Mouse (Mus musculus) hindbrain, embryonic 16.5 days (tissue): ENCODE results near the gene Numa1. TPM values are rescaled to one million over a fixed set of nuclear protein-coding genes. Genes with fewer than 3 reads are reported as not detected.

Experiments used
- ATAC-seq: fragments of 200-750 bp; cut with Nextera tagmentation; 2 replicates; pipeline ENCODE4 v1.8.0; 2017; ENCODE audit warnings: moderate TSS enrichment, moderate library complexity
- H3K27ac ChIP-seq: fragments of 300-500 bp; sonication (generic); 2 replicates; pipeline ENCODE4 v1.5.1; 2014; ENCODE audit warnings: low read depth, mild to moderate bottlenecking, control low read depth, low read length, moderate library complexity
- H3K27me3 ChIP-seq: fragments of 300-500 bp; sonication (generic); replicated peaks from 2 replicates; pipeline ENCODE4 v1.6.1; 2014; ENCODE audit warnings: low read length; ENCODE audit not compliant: control insufficient read depth, insufficient read depth
- H3K36me3 ChIP-seq: fragments of 300-500 bp; sonication (generic); 2 replicates; pipeline ENCODE4 v1.6.1; 2014; ENCODE audit warnings: mild to moderate bottlenecking, low read length, moderate library complexity, mixed read lengths; ENCODE audit not compliant: control insufficient read depth, insufficient read depth
- H3K4me1 ChIP-seq: fragments of 300-500 bp; sonication (generic); 2 replicates; pipeline ENCODE4 v1.6.1; 2014; ENCODE audit warnings: low read depth, low read length; ENCODE audit not compliant: control insufficient read depth, insufficient read depth
- H3K4me2 ChIP-seq: fragments of 300-500 bp; sonication (generic); 2 replicates; pipeline ENCODE4 v1.6.1; 2014; ENCODE audit warnings: mild to moderate bottlenecking, low read length, control low read depth, moderate library complexity
- H3K4me3 ChIP-seq: fragments of 300-500 bp; sonication (generic); 2 replicates; pipeline ENCODE4 v1.5.1; 2014; ENCODE audit warnings: mild to moderate bottlenecking, low read length, control low read depth, moderate library complexity
- H3K9ac ChIP-seq: fragments of 300-500 bp; sonication (generic); 2 replicates; pipeline ENCODE4 v1.6.1; 2014; ENCODE audit warnings: low read depth, mild to moderate bottlenecking, control low read depth, low read length, moderate library complexity
- H3K9me3 ChIP-seq: fragments of 300-500 bp; sonication (generic); 2 replicates; pipeline ENCODE4 v1.6.1; 2014; ENCODE audit warnings: mild to moderate bottlenecking, low read length, moderate library complexity; ENCODE audit not compliant: control insufficient read depth
- WGBS: fragments of 180-500 bp; shearing (Covaris S2); extraction: QIAGEN DNeasy Blood & Tissue Kit; methylation state at CpG from one replicate; pipeline ENCODE4 v1.1.7; 2014; 5-methylcytosine and 5-hydroxymethylcytosine counted together
- polyA plus RNA-seq: library from polyadenylated mRNA; unstranded; fragments of >200 nt; fragmentation: Nextera tagmentation; extraction: Ambion mirVana; gene quantifications from 2 replicates; pipeline ENCODE4 v1.2.1, GENCODE M21; 2015

The Numa1 gene
- polyA plus RNA-seq, result 32.7 and 38.9 TPM in 2 replicates

DNA sequence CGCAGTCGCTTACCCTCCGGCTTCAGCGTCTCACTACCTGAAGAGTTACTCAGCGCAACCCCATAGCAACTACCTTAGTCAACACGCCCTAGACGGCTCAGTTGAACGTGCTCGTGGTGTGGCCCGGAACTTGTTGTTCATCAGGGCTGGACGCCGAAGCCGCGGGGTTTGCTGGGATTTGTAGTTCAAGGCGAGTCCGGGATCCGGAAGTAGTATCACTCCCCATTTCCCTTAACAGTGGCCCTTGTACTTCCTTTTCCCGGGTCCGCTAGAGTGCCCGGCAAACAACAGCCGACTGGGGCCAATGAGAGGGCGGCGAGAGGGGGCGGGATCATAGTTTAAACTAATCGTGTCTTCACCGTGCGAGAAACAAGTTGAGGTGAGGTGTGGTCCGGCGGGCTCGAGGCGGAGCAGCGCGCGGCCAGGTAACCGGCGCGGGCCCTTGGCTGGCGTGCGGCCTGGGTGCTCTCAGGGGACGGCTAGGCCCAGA, at the start of gene Numa1, which contains the start of gene Lrrc51:
Gene Numa1, plus strand, starts transcription at position 361 of the 490 bp plus-strand sequence.
Gene Lrrc51, minus strand, starts transcription at position 145 of the 490 bp plus-strand sequence.
- no peaks in the 10 kb centered on the region for H3K9me3 ChIP-seq
- H3K4me1 ChIP-seq, result peaks cover 22% of the 10 kb centered on the region
- peak within 1 kb of the TSS; percentile 72 for H3K9ac ChIP-seq
- peak within 1 kb of the TSS; percentile 75 for H3K4me2 ChIP-seq
- H3K27me3 ChIP-seq, result no peaks in the 10 kb centered on the region
- peak; percentile 99 for ATAC-seq
- under 1% methylated on average over 40 of the region's 40 CpGs for WGBS
- peak within 1 kb of the TSS; percentile 78 for H3K27ac ChIP-seq
- peak within 1 kb of the TSS; percentile 71 for H3K4me3 ChIP-seq
- no peaks in the 10 kb centered on the region for H3K36me3 ChIP-seq

GRCm38 (mm10) chr7:101884160-101884559, 49.8 kb upstream of the Numa1 start:
- Histone ChIP-seq H3K4me1 (no peaks in the 10 kb centered on the region), H3K27me3 (no peaks in the 10 kb centered on the region), H3K4me2 (no peak overlapping the region), H3K27ac (no peak overlapping the region), H3K4me3 (no peak overlapping the region), H3K9ac (no peak overlapping the region), H3K9me3 (no peaks in the 10 kb centered on the region), H3K36me3 (no peaks in the 10 kb centered on the region)
- WGBS, result 93% methylated on average over 4 of the region's 4 CpGs
- no peak for ATAC-seq

GRCm38 (mm10) chr7:101886274-101886673, 47.6 kb upstream of the Numa1 start:
- H3K36me3 ChIP-seq, result no peaks in the 10 kb centered on the region
- no peak overlapping the region for H3K4me3 ChIP-seq
- H3K9ac ChIP-seq, result no peak overlapping the region
- H3K4me2 ChIP-seq, result no peak overlapping the region
- no peaks in the 10 kb centered on the region for H3K4me1 ChIP-seq
- no peak for ATAC-seq
- 90% methylated on average over 6 of the region's 6 CpGs for WGBS
- H3K27me3 ChIP-seq, result no peaks in the 10 kb centered on the region
- no peak overlapping the region for H3K27ac ChIP-seq
- no peaks in the 10 kb centered on the region for H3K9me3 ChIP-seq

- 86% methylated on average over 4 of the region's 4 CpGs for WGBS
- no peak overlapping the region for H3K4me2 ChIP-seq
- no peak overlapping the region for H3K4me3 ChIP-seq
Measured at GRCm38 (mm10) chr7:101888460-101888859, 45.5 kb upstream of the Numa1 start.

DNA sequence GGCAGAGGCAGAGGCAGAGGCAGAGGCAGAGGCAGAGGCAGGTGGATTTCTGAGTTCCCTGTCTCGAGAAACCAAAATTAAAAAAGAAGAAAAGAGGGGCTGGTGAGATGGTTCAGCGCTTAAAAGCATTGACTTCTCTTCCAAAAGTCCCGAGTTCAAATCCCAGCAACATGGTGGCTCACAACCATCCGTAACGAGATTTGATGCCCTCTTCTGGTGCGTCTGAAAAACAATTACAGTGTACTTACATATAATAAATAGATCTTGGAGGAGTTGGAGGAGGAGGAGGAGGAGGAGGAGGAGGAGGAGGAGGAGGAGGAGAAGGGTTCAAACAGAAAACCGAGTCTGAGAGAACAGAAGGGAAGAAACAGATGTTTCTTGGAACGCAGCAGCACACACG, 38.2 kb upstream of the Numa1 start:
- Histone ChIP-seq H3K27me3 (no peaks in the 10 kb centered on the region), H3K4me1 (no peaks in the 10 kb centered on the region), H3K9ac (peak overlapping the region; percentile 72), H3K27ac (peak overlapping the region; percentile 84; the same call in 1 of the 2 replicates), H3K36me3 (no peaks in the 10 kb centered on the region), H3K4me2 (peak overlapping the region; percentile 50), H3K9me3 (no peaks in the 10 kb centered on the region), H3K4me3 (peak overlapping the region; percentile 66)
- 31% methylated on average over 9 of the region's 9 CpGs for WGBS
- ATAC-seq, result no peak

More at GRCm38 (mm10) chr7:101888460-101888859, 45.5 kb upstream of the Numa1 start:
- Histone ChIP-seq H3K9ac (no peak overlapping the region), H3K27me3 (no peaks in the 10 kb centered on the region), H3K9me3 (no peaks in the 10 kb centered on the region), H3K36me3 (no peaks in the 10 kb centered on the region), H3K4me1 (no peaks in the 10 kb centered on the region), H3K27ac (no peak overlapping the region)
- ATAC-seq, result no peak

DNA sequence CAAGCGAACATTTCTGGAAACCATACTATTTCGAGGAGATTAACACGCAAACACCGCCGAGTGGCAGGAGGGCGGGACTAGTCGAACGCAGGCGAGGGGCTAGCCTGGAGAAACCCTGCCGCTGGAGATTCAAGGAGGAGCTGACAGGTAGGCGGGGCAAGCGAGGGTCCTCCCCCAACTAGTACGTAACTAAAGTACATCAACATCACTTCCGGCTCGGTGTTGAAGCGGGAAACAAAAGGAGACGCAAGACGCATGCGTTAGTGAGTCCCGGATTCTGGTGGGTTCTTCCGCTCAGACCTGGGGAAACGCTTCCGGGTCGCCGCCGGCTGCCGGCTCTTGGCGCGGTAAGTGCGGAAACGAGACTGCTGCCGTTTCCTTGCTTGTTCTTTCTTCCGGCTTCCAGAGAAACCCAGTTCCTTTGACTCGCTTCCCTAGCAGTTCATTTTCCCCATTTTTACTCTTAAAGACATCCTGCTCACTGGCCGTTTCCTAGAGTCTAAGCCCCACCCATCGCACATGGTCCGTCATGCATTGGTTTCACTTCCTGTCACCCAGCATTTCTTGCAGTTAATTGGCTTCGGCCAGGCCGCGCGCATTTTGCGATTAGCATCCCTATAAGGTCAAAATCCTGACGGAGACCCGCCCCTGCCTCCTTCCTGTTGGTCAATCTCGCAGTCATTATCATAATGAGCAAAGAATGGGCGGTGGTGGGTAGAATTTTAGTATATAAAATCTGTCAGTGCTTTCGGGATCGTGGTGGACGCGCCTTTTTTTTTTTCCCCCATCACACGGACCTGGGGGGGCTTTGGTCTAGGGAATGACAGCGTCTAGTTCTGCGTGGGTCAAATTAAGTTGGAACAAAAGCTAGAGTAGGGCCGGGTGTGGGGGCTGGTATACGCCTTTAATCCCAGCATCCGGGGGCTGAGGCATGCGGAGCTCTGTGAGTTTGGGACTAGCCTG, 37.5 kb upstream of the Numa1 start:
- H3K27me3 ChIP-seq, result no peaks in the 10 kb centered on the region
- no peaks in the 10 kb centered on the region for H3K36me3 ChIP-seq
- H3K4me2 ChIP-seq, result peak overlapping the region; percentile 62
- peak overlapping the region; percentile 90 for H3K27ac ChIP-seq
- peak overlapping the region; percentile 66 for H3K4me3 ChIP-seq
- ATAC-seq, result peak; percentile 99
- WGBS, result under 1% methylated on average over 57 of the region's 57 CpGs
- no peaks in the 10 kb centered on the region for H3K4me1 ChIP-seq
- H3K9me3 ChIP-seq, result no peaks in the 10 kb centered on the region
- peak overlapping the region; percentile 72 for H3K9ac ChIP-seq

- Histone ChIP-seq H3K4me2 (no peak overlapping the region), H3K36me3 (0 out of 2 replicates have a peak, but pooled peaks cover 5% of the 10 kb centered on the region), H3K4me1 (peaks cover 7% of the 10 kb centered on the region), H3K9ac (no peak overlapping the region), H3K4me3 (no peak overlapping the region), H3K9me3 (no peaks in the 10 kb centered on the region), H3K27me3 (no peaks in the 10 kb centered on the region), H3K27ac (no peak overlapping the region)
- WGBS, result 91% methylated on average over 16 of the region's 16 CpGs
- no peak for ATAC-seq
Measured at GRCm38 (mm10) chr7:101900331-101901097, 33.4 kb upstream of the Numa1 start.

- ATAC-seq, result no peak
- 95% methylated on average over 10 of the region's 10 CpGs for WGBS
- Histone ChIP-seq H3K36me3 (0 out of 2 replicates have a peak, but pooled peaks cover 5% of the 10 kb centered on the region), H3K9ac (no peak overlapping the region), H3K4me1 (peaks cover 14% of the 10 kb centered on the region), H3K27me3 (no peaks in the 10 kb centered on the region), H3K9me3 (no peaks in the 10 kb centered on the region), H3K27ac (no peak overlapping the region), H3K4me3 (no peak overlapping the region), H3K4me2 (no peak overlapping the region)
Measured at GRCm38 (mm10) chr7:101901969-101902368, 31.9 kb upstream of the Numa1 start.
